Mouse (Mus musculus): Measurements from ENCODE around the gene Vps37b.

DNA sequence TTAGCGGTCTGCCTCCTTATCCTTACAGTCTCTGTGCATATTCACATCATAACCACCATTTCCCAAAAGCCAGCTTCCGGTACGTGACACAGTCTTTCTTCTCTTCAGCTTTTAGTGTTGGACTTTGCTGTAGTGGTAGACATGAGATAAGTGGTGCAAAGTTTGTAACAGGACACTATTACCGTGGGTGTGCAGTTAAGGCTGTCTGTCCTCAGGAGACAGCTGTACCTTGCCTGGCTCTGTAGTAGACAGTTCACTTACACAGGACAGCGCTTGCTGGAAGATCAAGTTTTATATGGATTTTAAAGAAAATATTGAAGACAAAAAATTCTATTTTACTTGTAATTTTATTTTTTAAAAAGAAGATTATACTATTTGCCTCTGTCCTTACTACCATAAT lies 63.6 kb downstream of the Vps37b start:
- TF ChIP-seq POLR2A (IDR thresholded peaks at IDR 0.05; ENCODE audit: borderline replicate concordance, extremely low read depth, low read depth, low read length): no peak
- no peak for TF ChIP-seq CTCF (IDR thresholded peaks at IDR 0.05; ENCODE audit: insufficient read depth, low read length)

Measured in lung, adult 2 months (tissue).